Mouse (Mus musculus): ENCODE measurements around the gene Coa3.

The Coa3 gene

DNA sequence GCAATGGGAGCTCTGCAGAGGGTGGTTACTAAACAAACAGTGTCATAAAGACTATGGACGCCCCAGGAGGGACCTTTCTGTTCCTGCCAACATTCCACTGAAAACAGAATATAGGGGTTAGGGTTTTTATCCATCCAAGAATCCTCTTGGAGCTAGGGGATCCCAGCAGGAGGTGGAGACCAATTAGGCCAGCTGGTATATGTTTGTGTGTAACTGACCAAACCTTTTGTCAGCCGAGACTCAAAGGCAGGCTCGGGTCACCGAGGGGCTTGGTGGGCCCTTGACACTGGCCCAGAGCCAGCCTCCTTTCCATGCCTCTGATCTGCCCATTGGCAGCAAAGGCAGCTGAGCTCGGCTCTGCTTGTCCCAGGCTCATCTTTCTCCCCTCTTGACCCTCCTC lies 4.0 kb upstream of the Coa3 start:
- in situ Hi-C loops (cut with MboI, MseI) = no loop called here

DNA sequence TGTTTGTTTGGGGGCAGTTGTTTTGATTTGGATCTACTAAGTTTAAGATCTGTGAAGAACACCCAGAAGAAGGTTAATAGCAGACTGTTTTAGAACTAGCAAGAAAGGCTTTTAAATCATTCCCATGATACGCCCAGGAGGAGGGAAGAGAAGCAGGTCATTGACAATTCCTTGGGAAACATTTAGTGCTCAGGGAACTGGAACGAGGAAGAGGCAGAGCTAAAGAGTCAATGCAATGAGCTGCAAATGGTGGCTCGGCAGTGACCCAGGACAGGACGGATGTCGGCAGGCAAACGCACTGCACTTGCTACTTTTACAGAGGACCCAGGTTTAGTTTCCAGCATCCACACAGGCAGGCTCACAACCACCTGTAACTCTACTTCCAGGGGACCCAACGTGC lies 1.9 kb upstream of the Coa3 start:
- in situ Hi-C loops (cut with MboI, MseI) = no loop called here

DNA sequence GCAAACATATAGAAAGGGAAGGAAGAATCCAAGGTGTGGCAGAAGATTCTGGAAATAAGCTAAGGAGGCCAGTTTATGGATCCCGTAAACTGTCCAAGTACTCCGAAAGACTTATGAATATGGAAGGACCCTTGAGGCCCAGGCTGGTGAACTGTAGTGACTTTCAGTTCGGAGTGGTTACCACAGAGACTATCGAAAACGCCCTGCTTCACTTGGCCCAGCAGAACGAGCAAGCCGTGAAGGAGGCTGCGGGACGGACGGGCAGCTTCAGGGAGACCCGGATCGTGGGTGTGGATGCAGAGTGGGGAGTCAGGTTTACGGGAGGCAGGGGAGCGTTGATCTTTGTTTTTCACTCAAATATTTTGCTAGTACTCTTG lies 267 bp upstream of the Coa3 start:
- in situ Hi-C loops (cut with MboI, MseI) = no loop called here

DNA sequence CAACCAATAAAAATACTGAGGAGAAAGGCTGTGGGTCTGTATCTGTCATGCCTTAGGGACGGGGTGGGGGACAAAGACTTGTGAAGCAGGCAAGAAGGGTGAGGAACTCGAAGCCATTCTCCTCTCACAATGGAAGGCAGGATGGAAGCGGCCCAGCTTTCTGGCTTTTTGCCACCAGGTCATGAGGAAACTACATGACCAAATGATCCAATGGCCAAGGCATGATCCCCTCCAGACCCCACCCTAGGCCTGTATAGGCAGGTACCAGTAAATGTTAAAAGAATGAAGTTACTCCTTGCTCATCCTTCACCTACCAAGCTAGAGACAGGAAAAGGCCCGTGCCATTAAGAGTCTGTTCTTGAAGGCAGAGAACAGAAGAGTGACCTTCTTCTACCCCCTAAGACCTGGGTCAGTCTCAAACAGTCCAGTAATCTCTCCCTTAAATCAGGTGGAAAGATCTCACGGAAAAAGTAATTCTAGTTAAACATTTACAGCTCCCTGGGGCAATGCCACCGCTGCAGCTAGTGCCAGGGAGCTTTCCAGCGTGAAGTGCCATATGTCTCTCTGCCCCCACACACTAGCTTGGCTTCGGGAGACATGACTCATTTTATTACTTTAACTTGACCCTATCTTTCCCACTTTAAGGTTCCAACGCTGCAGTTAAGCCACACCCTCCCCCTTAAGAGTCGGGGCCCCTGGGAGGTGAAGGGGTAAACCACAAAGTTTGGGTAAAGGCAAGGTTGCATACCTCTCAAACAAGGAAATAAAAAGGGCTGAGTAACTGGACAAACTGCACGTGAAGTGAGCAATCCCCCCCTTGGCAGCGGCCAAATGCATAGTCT lies 1.3 kb downstream of the Coa3 start:
- in situ Hi-C loops (cut with MboI, MseI) = no loop called here

DNA sequence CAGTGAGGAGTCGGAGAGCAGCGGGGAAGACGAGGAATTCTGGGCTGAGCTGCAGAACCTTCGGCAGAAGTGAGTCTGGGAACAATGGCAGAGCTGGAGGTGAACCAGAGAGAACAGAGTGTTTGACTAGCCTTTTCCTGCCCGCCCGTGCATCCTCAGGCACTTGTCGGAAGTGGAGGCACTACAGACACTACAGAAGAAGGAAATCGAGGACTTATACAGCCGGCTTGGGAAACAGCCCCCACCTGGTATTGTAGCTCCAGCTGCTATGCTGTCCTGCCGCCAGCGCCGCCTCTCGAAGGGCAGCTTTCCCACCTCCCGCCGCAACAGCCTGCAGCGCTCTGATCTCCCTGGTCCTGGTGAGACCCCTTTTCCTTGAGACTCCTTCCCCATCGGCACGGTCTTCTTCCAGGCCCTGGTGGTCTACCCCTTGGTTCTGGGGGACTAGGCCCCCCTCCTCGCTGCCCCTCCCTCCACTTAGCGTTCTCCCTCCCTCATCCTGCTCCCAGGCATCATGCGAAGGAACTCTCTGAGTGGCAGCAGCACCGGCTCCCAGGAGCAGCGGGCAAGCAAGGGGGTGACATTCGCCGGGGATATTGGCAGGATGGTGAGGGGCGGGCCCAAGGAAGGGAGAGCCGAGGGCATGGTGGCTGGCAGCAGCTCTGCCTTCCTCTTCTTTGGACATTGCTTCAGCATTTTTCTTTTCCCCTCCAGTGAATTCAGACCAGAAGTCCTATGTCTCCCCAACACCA lies 2.4 kb downstream of the Coa3 start:
- in situ Hi-C loops (cut with MboI, MseI) = no loop called here

DNA sequence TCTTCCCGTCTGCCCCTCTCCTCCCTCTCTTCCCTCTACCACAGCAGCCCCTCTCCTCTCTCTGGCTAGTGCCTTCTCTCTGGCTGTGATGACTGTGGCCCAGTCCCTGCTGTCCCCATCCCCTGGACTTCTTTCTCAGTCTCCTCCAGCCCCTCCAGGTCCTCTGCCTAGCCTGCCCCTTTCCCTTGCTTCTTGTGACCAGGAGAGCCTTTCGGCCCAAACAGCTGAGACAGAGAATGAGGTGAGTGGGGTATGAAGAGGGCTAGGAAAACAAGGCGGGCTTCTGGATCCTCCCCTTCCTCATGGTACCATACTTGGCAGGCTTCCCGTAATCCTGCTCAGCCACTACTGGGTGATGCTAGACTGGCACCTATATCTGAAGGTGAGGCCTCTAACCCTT lies 3.6 kb downstream of the Coa3 start:
- in situ Hi-C loops (cut with MboI, MseI) = no loop called here

DNA sequence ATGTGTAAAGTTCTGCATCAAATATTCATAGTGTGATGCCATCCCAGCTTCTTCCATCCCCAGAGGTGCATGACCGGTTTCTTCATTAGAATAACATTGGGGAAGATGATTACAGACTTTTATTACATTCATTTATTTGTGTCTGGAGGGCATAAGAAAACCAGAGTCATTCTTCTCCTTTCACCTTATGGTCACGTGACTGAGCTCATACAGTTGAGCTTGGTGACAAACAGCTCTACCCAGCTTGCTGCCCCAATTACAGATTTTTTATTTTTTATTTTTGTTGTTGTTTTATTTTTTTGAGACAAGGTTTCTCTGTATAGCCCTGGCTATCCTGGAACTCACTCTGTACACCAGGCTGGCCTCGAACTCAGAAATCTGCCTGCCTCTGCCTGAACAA lies 6.5 kb downstream of the Coa3 start:
- in situ Hi-C loops (cut with MboI, MseI) = no loop called here

DNA sequence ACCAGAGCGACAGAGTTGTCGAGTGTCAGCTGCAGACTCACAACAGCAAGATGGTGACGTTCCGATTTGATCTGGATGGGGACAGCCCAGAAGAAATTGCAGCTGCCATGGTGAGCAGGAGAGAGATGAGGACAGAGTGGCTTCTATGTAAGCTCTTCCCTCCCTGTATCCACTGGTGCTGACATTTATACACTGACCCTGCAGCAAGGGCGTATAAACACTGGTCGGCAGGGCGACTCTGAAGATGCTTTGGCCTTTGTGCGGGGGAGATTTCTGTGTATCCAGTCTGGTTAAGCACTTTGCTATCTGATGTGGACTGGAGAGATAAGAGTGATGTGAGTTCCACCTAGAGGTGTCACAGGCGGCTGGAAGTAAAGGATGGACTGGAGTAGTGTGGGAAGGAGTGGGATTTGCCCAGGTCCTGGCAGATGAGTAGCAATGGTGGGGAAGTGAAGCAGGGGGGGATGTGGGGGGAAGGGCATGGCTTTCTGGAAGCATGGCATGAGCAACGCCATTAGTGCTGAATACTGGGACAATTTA lies 9.3 kb downstream of the Coa3 start:
- in situ Hi-C loops (cut with MboI, MseI) = no loop called here

DNA sequence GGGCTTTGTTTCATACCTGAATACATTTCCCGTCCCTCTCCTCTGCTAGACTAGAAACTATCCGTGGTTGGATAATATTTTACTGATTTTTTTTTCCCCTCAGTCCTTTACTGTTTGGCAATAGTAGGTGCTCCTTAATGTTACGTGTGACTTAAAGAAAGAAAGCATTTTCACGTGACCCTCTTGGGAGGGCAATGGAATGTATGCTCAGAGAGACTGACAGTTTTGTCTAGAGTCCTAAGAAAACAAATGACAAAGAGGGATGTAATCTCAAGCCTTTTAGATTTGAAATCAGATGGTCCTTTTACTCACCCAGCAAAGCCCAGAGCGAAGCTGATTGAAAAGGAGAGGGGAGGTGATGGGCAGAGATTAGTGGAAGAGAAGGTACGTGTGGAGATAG lies 13.0 kb downstream of the Coa3 start:
- in situ Hi-C loops (cut with MboI, MseI) = no loop called here

DNA sequence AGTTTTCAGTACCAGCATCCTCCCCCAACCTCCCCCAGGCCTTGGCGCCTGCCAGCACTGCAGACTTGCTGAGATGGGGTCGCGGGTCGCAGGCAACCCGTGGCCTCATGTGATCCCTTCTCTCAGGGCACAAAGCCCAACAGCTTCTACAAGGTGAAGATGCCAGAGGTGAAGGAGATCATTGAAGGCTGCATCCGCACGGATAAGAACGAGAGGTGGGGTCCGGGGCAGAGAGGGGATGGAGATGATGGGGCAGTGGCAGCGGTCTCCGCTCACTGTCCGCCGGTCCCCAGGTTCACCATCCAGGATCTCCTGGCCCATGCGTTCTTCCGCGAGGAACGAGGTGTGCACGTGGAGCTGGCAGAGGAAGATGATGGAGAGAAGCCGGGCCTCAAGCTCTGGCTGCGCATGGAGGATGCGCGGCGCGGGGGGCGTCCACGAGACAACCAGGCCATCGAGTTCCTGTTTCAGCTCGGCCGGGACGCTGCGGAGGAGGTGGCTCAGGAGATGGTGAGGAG lies 13.9 kb downstream of the Coa3 start:
- in situ Hi-C loops (cut with MboI, MseI) = no loop called here

DNA sequence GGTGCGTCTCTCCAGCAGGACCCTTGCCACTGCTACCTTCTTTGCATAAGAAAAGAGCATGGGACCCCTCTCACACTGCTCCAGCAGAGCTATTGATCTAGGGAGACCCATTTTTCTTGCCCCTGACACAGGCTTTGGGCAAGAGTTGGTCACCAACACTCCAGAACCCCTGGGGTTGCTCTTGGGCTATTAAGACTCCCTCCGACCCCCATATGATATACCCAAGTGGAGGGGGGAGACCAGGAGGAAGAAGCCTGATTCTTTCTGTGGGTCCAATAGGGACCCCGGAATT lies 15.0 kb downstream of the Coa3 start:
- in situ Hi-C loops (cut with MboI, MseI) = no loop called here

DNA sequence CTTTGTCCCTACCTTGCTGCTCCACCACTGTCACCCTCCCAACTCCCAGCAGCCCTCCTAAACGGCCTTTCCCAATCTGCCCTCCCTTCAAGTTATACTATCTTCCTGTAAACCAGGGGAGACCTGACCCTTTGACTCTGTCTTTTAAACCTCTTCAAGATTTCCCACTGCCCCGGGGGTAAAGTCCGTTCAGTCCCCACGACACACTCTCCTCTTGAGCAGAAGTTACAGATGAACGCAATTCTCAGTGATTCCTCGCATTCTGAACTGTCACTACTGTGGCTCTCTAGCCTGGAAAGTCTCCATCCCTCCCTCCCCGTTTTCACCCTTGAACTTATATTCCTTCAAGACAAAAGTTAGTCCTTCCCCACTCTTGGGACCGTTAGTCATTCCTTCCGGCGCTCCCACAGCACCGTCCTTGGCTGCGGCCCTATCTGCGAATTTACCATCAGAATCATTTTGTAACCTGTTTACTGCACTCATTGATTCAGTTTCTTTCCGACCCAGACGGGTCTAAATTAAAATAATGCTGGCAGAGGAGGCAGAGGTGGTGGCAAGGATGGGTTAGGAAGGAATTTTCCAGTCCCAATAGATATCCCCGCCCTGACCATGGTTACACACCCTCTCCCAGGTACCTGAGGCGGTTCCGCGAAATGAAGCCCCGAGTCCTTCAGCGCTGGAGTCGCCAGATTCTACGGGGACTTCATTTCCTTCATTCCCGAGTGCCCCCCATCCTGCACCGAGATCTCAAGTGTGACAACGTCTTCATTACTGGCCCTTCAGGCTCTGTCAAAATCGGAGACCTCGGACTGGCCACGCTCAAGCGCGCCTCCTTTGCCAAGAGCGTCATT lies 15.6 kb downstream of the Coa3 start:
- in situ Hi-C loops (cut with MboI, MseI) = no loop called here

DNA sequence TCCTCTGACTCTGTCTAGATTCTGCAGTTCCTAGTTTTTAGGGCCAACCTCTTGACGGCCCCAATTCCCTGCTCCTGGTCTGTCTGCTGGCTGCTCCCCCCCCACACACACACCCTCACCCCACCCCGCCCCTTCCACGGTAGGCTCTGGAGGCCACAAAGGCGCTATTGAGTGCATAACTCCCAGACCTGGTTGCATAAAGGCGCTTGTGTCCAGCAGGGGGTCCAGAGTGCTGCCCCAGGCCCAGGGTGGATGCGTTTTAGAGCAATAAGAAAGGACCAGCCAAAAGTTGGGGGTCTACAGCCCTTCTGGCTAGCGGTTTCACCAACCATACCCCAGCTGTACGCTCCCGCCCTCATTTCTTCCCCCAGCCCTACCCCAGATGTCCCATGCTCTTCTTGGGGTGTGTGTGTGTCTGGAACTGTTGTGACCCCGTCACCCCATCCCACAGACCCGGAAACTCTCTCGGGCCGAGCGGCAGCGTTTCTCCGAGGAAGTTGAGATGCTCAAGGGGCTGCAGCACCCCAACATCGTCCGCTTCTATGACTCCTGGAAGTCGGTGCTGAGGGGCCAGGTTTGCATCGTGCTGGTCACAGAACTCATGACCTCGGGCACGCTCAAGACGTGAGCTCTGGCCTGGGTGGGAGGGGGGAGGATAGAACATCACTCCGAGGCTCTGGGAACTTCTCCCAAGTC lies 16.5 kb downstream of the Coa3 start:
- in situ Hi-C loops (cut with MboI, MseI) = no loop called here

DNA sequence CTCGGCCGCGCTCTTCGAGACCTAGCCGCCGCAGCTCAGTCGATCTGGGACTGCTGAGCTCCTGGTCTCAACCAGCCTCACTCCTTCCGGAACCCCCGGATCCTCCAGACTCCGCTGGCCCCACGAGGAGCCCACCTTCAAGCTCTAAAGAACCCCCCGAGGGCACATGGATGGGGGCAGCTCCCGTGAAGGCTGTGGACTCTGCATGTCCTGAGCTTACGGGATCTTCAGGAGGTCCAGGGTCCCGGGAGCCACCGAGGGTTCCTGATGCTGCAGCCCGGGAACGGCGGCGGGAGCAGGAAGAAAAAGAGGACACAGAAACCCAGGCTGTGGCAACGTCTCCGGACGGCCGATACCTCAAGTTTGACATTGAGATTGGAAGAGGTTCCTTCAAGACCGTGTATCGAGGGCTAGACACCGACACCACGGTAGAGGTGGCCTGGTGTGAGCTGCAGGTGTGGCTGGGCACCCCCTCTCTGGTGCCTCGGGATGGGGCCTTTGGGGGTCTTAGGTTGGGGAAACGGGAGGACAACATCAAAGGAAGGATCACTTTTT lies 18.0 kb downstream of the Coa3 start:
- in situ Hi-C loops (cut with MboI, MseI) = no loop called here

DNA sequence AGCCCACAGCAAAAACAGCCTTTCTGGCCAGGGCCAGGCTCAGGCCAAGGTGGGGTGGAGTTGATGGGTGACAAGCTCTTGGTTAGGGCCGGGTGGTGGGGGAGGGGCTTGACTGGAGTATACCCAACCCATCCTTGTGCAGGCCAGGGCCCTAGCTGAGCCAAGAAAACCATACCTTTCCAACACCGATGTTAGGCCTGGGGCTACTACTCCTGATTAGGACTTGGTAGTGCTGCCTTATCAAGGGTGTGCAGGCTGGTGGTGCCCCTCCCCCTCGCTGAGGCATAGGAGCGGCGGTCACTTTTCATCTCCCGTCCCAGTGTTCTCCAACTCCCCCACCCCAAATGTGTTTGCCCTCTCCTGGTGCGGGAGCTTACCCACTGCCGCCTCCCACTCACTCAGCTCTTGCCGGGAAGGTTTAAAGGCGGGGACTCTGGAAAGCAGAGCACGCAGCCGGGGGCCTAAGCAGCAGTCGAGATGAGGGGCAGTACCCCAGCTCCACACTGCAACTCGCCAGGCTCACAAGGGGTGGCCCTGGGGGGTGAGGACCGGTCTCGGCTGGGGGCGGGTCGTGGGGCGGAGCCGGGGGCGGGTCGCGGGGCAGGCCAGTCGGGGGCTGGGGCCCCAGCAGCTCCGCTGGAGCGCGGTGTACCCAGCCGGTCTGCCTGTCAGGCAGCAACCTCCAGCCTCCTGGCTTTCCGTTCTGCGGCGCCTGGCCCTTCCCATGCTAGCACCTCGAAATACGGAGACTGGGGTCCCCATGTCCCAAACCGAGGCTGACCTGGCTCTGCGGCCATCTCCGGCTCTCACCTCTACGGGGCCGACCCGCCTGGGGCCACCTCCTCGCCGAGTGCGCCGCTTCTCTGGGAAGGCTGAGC lies 18.7 kb downstream of the Coa3 start, which contains the start of gene Wnk4:
TSS of gene Wnk4 (plus strand) at position 620 of the 878 bp plus-strand sequence.
- in situ Hi-C loops (cut with MboI, MseI) = no loop called here

DNA sequence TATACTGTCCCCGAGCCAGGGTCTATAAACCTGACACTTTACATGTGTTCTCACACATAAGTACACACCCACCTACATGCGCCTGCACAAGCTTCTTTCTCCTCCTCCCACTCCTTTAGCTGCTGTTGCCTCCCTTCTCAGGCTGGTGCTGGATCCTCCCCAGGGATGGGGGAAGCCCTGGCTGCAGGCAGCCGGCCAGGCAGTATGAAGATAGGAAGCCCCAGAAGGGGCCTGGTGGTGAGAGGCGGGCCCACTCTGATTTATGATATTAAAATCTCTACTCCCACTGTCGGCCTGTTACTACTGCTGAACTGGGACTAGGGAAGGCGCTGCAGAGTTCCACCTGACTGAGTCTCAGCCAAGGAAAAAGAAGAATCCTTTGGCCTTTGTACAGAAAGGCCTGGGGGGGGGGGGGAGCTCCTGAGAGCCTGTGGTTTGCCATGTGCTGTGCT lies 19.6 kb downstream of the Coa3 start:
- in situ Hi-C loops (cut with MboI, MseI) = no loop called here

DNA sequence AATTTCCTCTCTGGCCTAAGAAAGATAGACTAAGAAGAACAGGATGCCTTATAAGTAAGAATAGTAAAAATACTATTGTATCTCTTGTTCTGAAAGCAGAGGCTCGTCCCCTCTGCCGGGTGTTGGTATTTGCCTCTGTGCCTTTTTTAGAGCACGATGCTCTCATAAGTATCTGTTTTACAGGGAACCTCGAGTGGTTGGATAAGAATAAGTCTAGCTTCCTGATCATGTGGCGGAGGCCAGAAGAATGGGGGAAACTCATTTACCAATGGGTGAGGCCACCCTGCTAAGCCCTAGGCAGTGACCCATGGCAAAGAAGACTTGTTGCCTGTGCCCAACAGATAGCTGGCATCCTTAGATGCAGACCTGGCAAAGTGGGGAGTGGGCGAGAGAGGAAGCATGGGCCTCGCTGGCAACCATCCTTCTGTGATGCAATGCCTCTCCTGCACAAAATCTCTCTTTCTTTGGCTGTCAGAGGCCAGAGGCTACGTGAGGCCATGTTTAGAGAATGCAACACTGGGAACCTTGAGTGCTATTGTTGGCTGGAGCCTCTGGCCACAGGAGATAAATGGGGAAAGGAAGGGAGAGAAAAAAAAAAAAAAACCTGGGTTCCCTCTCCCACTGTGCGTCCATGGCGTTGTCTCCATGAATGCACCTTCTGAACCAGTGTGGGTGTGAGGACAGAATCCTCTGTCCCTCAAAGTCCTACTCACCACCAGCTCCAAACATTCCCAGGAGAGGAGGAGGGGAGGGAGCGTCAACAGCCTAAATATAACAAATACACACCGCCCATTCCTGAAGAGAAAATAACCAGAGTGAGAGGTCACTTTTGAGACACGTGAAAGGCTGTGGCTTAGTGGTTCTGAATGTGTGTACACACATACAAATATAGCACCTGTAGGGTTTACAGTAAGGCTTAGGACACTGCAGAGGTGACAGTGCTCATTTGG lies 22.8 kb downstream of the Coa3 start:
- in situ Hi-C loops (cut with MboI, MseI) = no loop called here

DNA sequence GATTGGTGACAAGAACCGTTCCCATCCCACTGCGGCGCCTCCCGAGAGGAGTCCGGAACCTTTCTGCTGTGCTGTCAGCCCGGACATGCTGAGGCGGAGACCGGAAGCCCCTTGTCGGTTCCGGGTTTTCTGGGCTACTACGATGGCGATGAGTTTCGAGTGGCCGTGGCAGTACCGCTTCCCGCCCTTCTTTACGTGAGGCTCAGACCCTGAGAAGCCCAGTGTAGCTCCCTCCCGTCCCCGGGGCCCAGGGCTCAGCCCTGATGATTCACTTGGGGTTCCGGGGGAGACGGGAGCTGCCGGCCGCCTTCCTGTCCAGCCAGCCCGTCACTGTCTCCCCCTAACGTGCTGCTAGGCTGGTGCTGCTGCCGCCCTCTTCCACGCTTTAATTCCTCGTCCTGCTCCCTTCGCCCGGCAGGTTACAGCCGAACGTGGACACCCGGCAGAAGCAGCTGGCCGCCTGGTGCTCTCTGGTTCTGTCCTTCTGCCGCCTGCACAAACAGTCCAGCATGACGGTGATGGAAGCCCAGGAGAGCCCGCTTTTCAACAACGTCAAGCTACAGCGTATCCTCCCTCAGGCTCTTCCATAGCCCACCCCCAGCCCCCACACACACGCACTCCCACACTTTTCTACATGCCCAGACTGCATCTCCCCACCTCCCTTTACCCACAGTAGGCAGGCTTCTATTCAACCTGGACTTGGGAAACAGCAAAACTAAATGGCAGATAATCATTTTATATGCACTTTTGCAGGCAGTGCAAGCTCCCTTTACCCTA lies 25.1 kb downstream of the Coa3 start, which contains the start of gene Vps25:
TSS of gene Vps25 (plus strand) at position 95 of the 777 bp plus-strand sequence.
- in situ Hi-C loops (cut with MboI, MseI) = no loop called here
